Mouse (Mus musculus): ENCODE measurements around the gene Slc25a36.

Gene Slc25a36

DNA sequence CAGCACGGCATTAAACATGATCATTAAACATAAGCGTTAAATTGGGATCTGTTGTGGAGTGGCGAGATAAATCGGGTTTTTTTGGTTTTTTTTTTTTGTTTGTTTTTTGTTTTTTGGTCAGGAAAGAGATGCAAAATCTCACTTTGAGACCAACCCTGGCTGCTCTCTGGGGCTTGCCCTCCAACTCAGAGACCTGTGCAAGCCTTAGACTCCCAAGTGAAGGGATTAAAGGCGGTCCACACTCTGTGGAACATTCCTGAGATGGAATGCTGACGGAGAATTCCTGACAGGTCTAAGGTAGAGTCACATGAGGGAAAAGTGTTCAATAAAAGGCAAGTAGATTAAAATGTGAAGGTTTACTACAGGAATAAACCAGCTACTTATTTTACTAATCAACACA is 549 bp upstream of the Slc25a36 start:
- peak; percentile 87 for DNase-seq (ENCODE audit: low read depth, low spot score)

DNA sequence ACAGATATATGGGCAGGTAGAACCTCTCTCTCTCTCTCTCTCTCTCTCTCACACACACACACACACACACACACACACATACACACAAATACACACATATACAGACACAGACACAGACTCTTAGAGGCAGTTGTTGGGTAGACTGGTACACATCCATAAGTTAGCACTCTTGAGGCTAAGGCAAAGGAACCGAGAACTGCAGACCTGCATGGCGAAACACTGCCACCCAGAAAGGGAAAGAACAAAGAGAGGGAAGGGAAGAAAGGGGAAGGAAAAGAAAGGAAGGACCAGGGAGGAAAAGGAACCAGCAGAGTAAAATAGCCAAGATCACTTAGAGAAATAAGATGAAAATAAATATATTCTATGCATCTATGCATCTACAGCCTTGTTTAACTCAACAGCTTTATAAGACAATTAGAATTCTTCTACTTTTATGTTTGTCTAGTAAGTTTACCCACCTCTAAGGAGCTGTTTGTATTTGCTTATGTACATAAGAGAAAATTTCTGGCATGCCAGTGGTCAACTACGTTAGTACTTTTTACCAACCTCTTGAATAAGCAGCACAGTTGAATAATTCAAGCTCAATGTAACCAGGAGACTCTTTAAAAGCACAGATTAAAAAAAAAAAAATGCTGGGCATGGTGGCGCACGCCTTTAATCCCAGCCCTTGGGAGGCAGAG is 4.3 kb downstream of the Slc25a36 start:
- no peak for DNase-seq (ENCODE audit: low read depth, low spot score)

DNA sequence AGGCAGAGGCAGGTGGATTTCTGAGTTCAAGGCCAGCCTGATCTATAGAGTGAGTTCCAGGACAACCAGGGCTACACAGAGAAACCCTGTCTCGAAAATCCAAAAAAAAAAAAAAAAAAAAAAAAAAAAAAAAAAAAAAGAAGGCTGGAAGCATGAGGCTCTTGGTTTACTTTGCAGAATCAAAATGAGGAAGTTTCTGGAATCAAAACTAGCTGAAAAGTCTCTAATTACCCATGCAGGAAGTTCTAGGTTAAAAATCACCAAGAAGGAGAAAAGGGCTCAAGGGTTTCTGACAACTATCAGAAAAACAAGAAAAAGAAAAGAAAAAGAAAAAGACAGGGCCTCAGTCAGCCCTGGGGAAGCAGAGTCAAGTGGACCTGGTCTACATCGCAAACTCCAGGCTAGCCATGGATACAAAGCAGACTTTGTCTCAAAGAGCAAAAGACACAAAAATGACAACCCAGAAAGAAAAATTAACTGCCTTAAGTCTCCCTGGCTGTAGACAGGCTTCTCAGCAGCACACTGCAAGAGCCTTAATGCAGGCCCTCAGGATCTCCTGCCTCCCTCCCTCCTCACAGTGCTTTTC is 5.5 kb downstream of the Slc25a36 start:
- DNase-seq (ENCODE audit: low read depth, low spot score): no peak

DNA sequence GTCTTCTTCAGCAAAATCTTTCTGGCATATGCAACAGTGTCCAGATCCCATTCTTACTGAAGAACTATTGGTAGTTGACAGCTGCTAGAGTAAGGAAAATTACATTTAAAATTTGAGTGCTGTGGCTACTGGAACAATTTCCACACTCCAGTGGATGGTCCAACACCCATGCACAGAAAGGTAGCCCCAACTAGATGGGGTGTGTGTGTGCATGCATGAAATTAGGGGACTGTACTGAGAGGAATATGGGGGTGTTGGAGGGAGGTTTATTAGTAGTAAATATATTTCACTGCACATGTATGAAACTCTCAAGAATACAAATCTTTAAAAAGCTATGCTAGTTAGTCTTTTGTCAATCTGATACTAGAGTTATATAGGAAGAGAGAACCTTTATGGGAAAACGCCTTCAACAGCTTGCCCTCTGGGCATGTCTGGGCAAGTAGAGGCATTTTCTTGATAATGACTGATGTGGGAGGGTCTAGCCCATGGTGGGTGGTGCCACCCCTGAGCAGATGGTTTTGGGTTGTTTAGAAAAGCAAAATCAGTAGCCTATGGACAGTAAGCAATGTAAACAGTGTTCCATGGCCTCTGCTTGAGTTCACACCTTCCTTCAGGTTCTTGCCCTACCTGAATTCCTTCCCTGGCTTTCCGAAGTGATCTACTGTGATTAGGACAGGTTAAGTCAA is 7.4 kb downstream of the Slc25a36 start:
- peak; percentile 89 for DNase-seq (ENCODE audit: low read depth, low spot score)

DNA sequence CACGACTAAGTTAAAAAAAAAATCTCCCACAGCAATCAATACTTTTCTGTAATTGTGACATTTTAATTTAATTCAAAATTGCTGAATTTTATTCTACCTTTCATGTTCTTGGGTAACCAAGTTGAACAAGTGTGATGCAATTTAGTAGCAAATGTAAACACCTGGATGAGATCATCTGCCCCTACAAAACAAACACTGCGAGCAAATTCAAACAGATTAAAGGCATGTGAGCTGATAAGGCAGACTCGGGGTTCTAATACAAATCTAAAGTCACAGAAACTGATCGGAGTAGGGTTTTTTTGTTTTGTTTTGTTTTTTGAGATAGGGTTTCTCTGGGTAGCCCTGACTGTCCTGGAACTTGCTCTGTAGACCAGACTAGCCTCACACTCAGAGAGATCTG is 12.0 kb downstream of the Slc25a36 start:
- DNase-seq (ENCODE audit: low read depth, low spot score): no peak

DNA sequence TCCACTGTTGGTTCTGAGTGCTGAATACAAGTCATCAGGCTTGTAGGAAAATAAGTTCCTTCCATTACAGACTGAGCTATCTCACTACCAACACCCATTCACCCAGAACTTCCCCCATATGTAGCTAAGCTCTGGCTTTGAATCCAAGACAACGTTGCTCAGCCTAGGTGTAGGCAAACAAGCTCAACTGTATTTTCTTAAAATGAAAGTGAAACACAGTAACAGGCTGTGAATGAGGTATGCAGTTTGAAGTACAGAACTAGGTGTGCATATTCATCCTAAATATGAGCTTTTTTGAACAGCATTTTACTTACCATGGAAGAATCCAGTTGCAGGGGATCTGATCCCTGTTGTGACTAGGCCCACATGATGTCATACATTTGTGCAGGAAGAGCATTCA is 14.8 kb downstream of the Slc25a36 start:
- DNase-seq (ENCODE audit: low read depth, low spot score): no peak

DNA sequence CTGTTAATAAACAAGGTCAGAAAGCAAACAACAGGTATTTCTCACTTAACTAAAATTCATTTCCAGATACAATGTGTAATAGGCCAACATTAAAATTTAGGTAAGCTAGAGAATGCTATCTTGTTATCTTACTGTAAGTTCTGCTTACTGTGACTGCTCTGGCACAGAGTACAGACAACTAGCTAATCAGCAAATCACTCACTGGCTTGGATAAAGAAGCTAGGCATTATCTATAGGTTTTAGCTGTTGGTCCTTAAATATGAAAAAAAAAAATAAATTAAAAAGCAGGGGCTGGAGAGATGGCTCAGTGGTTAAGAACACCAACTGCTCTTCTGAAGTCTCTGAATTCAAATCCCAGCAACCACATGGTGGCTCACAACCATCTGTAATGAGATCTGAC is 23.1 kb downstream of the Slc25a36 start:
- no peak for DNase-seq (ENCODE audit: low read depth, low spot score)

DNA sequence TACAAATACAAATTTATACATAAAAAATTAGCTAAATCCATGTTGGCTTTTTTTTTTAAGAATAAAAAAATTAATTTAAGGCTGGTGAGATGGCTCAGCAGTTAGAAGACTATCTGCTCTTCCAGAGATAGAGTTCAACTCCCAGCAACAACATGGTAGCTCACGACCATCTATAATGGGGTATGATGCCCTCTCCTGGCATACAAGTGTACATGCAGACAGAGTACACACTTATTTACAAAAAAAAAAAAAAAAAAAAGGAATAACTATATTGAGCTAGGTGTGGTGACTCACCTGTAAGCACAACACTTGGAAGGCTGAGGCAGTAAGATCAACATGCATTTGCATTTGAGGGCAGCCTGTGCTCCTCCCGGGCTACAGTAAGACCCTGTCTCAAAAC is 26.3 kb downstream of the Slc25a36 start:
- peak; percentile 38 for DNase-seq (ENCODE audit: low read depth, low spot score)

DNA sequence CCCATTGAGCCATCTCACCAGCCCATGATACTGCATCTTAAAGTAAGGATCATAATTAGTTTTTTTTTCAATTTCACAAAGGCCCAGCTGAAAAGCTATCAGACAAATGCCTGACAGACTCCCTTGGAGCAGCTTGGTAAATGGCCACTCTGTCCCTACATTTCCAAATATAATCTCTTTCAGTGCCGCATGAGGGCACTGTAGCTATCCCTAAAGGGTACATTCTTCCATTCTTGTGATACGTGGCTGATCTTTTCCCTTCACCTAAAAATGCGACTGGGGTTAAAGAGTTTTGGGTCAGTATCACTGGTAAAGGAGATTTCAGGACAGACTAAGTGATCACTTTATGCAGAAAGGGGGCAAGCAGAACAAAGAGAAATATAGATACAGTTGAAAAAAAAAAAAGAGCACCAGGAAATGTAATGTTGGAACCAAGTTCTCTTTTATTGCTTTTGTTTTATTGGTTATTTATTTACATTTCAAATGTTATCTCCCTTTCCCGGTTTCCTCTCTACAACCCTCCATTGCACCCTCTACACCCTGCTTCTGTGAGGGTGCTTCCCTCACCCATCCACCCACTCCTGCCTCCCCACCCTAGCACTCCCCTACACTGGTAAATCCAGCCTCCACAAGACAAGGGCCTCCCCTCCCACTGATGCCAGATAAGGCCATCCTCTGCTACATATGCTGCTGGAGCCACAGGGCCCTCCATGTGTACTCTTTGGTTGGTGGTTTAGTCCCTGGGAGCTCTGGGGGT is 29.7 kb downstream of the Slc25a36 start:
- DNase-seq (ENCODE audit: low read depth, low spot score): peak; percentile 47

DNA sequence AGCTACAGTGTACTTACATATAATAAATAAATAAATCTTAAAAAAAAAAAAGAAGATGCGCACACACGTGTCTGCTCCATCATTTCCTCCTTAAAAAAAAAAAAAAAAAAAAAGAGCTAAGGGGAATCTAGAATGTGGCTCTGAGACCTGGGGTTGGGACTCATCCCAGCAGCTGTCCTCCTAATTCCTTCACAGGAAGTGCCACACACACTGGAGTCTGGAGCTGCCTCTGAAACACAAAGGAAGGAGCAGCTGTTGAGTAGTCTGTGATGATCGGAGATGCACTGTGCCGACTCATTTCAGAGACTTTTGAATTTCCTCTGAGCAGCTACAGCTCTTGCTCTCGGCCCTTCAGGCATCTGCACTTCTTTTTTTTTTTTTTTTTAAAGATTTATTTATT is 41.0 kb downstream of the Slc25a36 start:
- DNase-seq (ENCODE audit: low read depth, low spot score): peak; percentile 56

DNA sequence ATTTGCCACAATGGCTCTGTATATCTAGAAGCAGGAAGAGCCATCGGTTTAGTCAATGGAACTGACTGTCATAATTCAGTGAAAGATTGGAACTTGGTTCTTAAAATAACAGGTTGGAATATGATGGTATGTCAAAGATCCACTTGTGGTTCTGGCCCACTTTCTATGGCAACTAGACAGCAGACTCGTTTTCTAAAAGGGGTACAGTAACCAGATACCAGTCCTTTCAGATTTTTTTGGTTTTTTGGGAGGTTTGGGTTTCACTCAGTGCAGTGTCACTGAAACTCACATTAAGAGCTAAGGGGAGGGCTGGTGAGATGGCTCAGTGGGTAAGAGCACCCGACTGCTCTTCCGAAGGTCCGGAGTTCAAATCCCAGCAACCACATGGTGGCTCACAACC is 41.5 kb downstream of the Slc25a36 start:
- DNase-seq (ENCODE audit: low read depth, low spot score): no peak

DNA sequence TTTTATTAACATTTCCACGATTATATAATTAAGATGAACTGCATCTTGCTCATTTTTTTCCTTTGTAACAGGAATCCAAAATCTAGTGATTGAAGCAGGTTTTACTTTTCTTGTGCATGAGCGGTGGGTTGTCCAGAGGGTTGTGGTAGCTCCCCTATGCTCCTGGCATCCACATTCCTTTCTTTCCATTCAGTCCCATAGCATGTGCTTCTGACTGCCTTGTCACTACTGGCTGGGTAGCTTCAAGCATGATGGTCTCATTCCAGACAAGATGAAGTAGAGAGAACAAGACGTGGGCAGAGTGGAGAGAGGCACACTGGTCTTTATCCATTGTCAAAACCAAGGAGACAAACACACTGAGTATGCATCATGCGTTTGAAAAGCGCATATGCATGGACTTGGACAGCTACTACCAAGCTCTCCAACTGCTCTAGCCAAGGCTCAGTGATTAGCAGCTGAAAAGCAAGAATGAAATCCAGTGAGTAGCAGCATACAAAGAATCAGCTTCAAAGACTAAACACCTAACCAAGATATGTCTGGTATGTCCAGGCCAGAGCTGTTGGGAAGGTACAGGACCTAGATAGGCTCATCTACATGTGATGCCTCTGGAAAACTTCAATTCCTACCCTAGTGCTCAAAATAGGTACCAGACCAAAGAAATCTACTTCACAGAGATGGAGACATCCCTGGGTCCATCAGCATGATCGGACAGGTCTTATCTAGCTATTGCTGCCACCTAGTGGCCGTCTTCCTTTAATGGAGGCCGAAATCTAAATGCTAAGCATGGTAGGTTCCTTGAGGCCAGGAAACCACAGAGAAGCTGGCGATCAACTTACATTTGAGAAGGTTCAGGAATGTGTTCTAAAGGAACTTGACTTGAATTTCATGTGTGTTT is 42.5 kb downstream of the Slc25a36 start:
- peak; percentile 92 for DNase-seq (ENCODE audit: low read depth, low spot score)

DNA sequence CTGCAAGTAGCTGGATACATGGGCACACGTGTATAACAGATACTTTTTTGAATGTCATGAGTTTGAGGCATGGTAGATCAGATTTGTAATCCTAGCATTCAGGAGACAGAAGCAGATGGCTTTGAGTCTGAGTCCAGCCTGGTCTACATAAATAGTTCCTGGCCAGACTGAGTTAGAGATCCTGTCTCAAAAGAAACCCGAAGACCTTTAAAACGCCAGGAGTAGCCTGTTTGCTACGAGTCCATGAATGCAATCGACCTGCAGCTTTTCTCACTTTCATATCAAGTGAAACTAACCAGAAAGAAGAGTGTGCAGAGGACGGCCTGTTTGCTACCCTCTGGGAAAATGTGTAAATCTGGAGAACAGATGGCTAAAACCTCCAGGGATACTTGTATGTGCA is 43.2 kb downstream of the Slc25a36 start:
- DNase-seq (ENCODE audit: low read depth, low spot score): no peak

DNA sequence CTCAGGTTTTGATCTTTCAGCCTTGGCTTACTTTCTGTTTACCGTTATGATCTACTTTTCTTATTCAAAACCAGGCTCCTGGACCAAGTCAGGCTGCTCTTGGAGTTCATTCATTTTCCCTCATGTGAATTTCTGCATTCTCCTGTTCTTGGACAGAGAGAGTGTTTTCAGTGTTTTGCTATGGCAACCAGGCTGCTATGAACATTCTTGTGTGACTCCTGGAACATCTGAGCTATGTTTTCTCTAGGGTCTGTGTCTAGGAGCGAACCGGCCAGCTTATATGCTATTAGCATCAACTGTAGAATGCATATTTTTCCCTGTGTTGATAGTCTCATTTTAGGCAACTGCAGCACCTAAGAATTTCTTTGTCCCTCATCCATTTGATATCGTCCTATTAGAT is 45.1 kb downstream of the Slc25a36 start:
- no peak for DNase-seq (ENCODE audit: low read depth, low spot score)

DNA sequence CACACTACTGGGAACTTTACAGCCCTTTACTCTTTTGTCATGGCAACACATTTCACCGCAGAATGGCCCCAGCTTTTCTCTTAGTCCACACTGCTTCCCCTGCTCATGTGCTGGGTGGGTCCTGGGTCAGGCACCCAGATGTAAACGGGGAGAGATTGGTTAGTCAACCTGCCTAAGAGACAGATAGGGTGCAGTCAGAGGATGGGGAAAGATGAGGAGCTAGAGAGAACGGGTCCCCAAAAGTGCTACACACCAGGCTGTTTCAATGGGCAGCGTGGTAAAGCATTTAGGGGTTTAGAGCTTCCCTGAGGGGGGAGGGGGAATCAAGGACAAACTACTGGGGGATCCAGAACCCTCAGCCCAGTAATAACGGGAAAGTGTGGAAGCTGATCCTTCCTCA is 45.7 kb downstream of the Slc25a36 start:
- no peak for DNase-seq (ENCODE audit: low read depth, low spot score)

DNA sequence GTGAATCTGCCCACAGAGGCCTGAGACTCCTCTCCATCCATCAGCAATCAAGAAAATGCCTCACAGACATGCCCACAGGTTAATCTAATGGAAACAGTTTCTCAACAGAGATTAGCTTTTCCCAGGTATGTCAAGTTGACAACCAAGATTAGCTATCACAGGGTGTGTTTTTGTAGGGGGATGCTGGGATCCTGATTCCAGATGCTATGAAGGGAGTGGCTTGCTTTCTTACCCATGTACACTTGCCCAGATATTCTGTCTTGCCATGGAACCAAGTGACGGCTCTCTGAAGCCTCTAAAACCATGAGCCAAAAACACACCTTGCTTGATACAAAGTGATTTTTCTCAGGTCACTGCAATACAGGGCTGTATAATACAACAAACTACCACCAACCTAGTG is 46.8 kb downstream of the Slc25a36 start:
- no peak for DNase-seq (ENCODE audit: low read depth, low spot score)

DNA sequence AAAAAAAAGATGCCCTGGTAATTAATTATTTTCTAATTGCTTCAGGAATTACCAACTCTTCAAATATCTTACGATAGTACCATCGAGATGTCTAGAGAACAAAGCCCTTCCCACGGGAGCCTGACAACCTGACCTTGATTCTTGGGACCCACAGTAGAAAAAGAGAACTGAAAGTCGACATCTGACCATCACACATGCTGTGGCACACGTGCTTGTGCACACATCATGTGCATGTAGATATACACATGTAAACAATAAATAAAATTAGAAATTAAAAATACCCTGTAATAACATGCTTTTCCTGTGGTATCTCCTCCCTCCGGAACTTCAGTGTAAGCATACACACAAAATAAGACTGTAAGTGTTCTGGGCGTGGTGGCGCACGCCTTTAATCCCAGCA is 49.3 kb downstream of the Slc25a36 start:
- DNase-seq (ENCODE audit: low read depth, low spot score): no peak

DNA sequence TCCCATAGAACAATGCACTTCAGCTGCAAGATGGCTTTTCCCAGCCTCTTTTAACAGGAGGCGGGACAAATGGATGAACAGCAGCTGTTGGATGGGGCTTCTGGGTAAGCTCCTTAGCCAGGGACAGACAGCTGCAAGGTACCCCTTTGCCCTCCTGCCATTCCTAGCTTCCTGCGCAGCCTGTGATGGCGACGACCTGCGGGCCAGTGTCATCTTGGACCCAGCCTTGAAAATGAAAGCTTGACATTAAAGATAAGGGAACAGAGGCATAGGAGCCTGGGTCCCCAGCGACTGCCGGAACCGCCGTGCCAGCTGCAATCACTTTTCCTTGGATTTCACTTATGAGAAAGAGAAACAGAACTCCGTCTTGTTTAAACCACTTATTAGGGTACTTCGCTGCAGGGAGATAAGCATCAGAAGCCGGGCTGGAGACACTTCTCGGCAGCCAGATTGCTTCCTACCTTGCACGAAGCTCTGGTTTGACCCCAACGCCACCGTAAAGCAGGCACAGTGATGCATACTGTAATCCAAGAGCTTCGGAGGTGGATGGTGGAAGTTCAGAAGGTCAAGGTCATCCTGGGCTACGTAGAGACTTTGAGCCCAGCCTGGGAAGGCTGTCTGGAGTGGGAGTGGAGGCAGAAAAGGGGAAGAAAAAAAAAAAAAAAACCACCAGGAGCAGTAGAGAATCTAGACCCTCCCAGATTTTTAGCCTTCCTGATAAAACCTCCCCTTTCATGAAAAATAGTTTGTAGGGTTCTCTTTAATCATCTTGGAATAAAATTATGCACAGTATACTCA is 54.2 kb downstream of the Slc25a36 start:
- peak; percentile 75 for DNase-seq (ENCODE audit: low read depth, low spot score)

DNA sequence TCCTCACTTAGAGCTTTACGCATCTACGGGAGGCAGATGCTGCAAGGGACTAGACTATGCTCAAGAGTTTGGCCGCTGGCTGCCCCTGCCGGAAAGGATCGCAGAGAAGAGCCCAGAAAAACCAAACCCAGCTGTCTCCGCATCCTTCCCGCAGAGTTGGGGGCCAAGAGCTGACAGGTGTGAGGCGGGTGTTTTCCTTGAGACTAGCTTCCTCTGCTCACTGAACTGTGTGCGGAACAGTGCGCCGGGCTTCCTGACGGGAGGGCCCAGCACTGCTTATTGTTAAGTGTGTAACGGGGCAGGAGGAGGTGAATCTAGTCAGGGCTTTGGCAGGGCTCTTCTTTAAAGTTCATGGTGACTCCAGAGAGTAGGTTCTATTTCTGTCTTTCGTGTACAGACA is 55.1 kb downstream of the Slc25a36 start:
- DNase-seq (ENCODE audit: low read depth, low spot score): peak; percentile 30

DNA sequence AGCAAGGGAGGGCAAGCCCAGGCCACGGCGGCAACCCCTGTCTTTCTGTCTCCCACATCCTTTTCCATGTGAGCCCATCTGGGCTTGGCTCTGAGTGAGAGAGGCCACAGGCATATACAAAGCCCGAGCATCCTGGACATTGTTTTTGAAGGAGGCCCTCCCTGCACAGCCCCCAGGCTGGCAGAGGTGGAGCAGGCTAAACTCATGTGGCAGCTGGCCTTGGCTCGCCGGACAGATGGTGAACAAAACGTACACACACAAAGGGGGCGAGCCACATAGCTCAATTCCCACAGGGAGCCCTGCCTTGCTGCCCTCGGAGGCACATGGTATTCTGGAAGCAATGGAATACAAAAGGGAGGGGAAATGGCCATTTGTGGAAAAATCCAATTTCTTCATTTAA is 59.8 kb downstream of the Slc25a36 start:
- no peak for DNase-seq (ENCODE audit: low read depth, low spot score)

DNA sequence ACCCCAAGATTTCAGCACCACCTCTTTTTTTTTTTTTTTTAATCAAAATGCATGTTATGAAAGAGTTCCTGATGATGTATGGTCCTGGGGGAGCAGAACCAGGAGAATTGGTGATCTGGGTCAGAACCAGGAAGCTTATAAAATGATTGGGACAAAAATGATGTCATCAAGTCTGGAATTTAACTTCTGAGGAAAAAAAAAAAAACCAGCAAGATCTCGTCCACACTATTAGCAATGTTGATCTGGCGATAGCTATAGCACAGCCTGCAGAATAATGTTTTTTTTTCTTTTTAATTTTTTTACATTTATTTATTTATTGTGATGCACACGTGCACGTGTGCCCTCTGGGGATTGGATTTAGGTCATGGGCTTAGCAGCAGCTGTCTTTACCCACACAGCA is 64.7 kb downstream of the Slc25a36 start:
- DNase-seq (ENCODE audit: low read depth, low spot score): no peak
